Mouse (Mus musculus): ENCODE results near the gene Cacng7.
"Not testable (repeated sequence)": the region's sequence is repeated elsewhere in the genome, so short reads cannot be mapped to it uniquely, and the experiment has no call there.

Gene Cacng7

GRCm38 (mm10) chr7:3332619-3333521 lies at the start of gene Cacng7:
Gene Cacng7, plus strand, starts transcription at chr7:3332955.
- no peak for DNase-seq (ENCODE audit: low read depth)

GRCm38 (mm10) chr7:3283081-3283875 lies 49.5 kb upstream of the Cacng7 start:
- DNase-seq (ENCODE audit: low read depth) = no peak

GRCm38 (mm10) chr7:3284604-3285003 lies 48.2 kb upstream of the Cacng7 start:
- DNase-seq (ENCODE audit: low read depth) = no peak

GRCm38 (mm10) chr7:3286036-3286435 lies 46.7 kb upstream of the Cacng7 start:
- DNase-seq (ENCODE audit: low read depth) = no peak

GRCm38 (mm10) chr7:3287186-3287585 lies 45.6 kb upstream of the Cacng7 start:
- DNase-seq (ENCODE audit: low read depth) = no peak

GRCm38 (mm10) chr7:3288976-3289970 lies 43.5 kb upstream of the Cacng7 start, which contains the start of the genes Myadm and Prkcg:
Gene Myadm, plus strand, starts transcription at chr7:3289080.
Gene Prkcg, plus strand, starts transcription at chr7:3289179.
- DNase-seq (ENCODE audit: low read depth) = peak; percentile 78

GRCm38 (mm10) chr7:3290257-3291033 lies 42.3 kb upstream of the Cacng7 start:
- DNase-seq (ENCODE audit: low read depth) = peak; percentile 94

- peak; percentile 55 for DNase-seq (ENCODE audit: low read depth)
Observed at GRCm38 (mm10) chr7:3291197-3291596, 41.6 kb upstream of the Cacng7 start.

- no peak for DNase-seq (ENCODE audit: low read depth)
Observed at GRCm38 (mm10) chr7:3291764-3292163, 41.0 kb upstream of the Cacng7 start.

GRCm38 (mm10) chr7:3292271-3292670 lies 40.5 kb upstream of the Cacng7 start:
- not testable (repeated sequence) for DNase-seq (ENCODE audit: low read depth)

GRCm38 (mm10) chr7:3292791-3293190 lies 40.0 kb upstream of the Cacng7 start:
- DNase-seq (ENCODE audit: low read depth) = peak; percentile 65

GRCm38 (mm10) chr7:3294794-3295193 lies 38.0 kb upstream of the Cacng7 start:
- DNase-seq (ENCODE audit: low read depth) = no peak

- no peak for DNase-seq (ENCODE audit: low read depth)
Observed at GRCm38 (mm10) chr7:3295321-3296110, 37.2 kb upstream of the Cacng7 start.

- DNase-seq (ENCODE audit: low read depth) = no peak
Observed at GRCm38 (mm10) chr7:3296711-3297110, 36.0 kb upstream of the Cacng7 start.

- no peak for DNase-seq (ENCODE audit: low read depth)
Observed at GRCm38 (mm10) chr7:3299941-3300617, 32.7 kb upstream of the Cacng7 start.

- DNase-seq (ENCODE audit: low read depth) = no peak
Observed at GRCm38 (mm10) chr7:3300891-3301627, 31.7 kb upstream of the Cacng7 start.

GRCm38 (mm10) chr7:3301628-3302555 lies 30.9 kb upstream of the Cacng7 start:
- DNase-seq (ENCODE audit: low read depth) = no peak
